Mouse (Mus musculus) CH12.LX (cell line): Measurements from ENCODE around the gene Ankrd35. TPM values are rescaled to one million over a fixed set of nuclear protein-coding genes. Genes with fewer than 3 reads are reported as not detected.
"Not testable (repeated sequence)": the region's sequence is repeated elsewhere in the genome, so short reads cannot be mapped to it uniquely, and the experiment has no call there.

ENCODE experiments used
- DNase-seq: peaks from one replicate; pipeline ENCODE4 v3.0.0-alpha.2; 2013; ENCODE audit errors: extremely low read depth
- H3K27ac ChIP-seq: 2 replicates; pipeline ENCODE4 v1.5.1; 2012; ENCODE audit warnings: low read depth, mild to moderate bottlenecking, control low read depth, moderate library complexity; ENCODE audit not compliant: insufficient read depth
- H3K27me3 ChIP-seq: replicated peaks from 2 replicates; pipeline ENCODE3; 2012; ENCODE audit warnings: inconsistent platforms
- H3K36me3 ChIP-seq, 2 experiments: replicated peaks in 1 of 2; 2 replicates each; pipeline versions ENCODE3 to v1.6.1; 2012; ENCODE audit warnings: inconsistent platforms in 1 of 2, low read length in 1 of 2, mild to moderate bottlenecking in 1 of 2, mixed read lengths in 1 of 2, moderate library complexity in 1 of 2; ENCODE audit not compliant: control insufficient read depth in 1 of 2, insufficient read depth in 1 of 2
- H3K4me1 ChIP-seq, 2 experiments: 2 replicates each; pipeline ENCODE4 v1.6.1; 2012; ENCODE audit warnings: inconsistent platforms in 1 of 2, moderate library complexity in 1 of 2; ENCODE audit not compliant: insufficient read depth in 2 of 2, control insufficient read depth in 1 of 2
- H3K4me2 ChIP-seq: 2 replicates; pipeline ENCODE4 v1.6.1; 2012; ENCODE audit warnings: low read depth, mild to moderate bottlenecking, control low read depth; ENCODE audit not compliant: poor library complexity, insufficient read depth, severe bottlenecking
- H3K4me3 ChIP-seq, 3 experiments: fragments of 150-350 bp in 1 of 3; sonication (generic) in 1 of 3; replicated peaks in 1 of 3; 2 replicates each; pipeline versions ENCODE3 to v1.5.1; 2011 to 2012; ENCODE audit warnings: low read depth in 2 of 3, low read length in 2 of 3, mild to moderate bottlenecking in 2 of 3, moderate library complexity in 2 of 3, control low read depth in 1 of 3, improper control_type of control experiment in 1 of 3, inconsistent platforms in 1 of 3, mixed read lengths in 1 of 3; ENCODE audit not compliant: poor library complexity in 1 of 3
- H3K79me2 ChIP-seq: replicated peaks from 2 replicates; pipeline ENCODE4 v1.6.1; 2012; ENCODE audit warnings: mild to moderate bottlenecking, moderate library complexity; ENCODE audit not compliant: control insufficient read depth, poor library complexity, insufficient read depth, severe bottlenecking; ENCODE audit errors: extremely low read depth
- H3K9ac ChIP-seq: 2 replicates; pipeline ENCODE4 v1.6.1; 2012; ENCODE audit warnings: low read depth, mild to moderate bottlenecking, control low read depth, moderate library complexity; ENCODE audit not compliant: insufficient read depth
- H3K9me3 ChIP-seq: replicated peaks from 2 replicates; pipeline ENCODE3; 2012; ENCODE audit warnings: low read length, inconsistent platforms, mixed read lengths
- CTCF ChIP-seq, 2 experiments: IDR thresholded peaks in 1 of 2; conservative IDR thresholded peaks in 1 of 2; 2 replicates each; pipeline ENCODE4 v1.5.1; 2011 to 2012; ENCODE audit warnings: low read depth in 2 of 2, low read length in 2 of 2, improper control_type of control experiment in 1 of 2, inconsistent platforms in 1 of 2, mild to moderate bottlenecking in 1 of 2, moderate library complexity in 1 of 2
- ELF1 ChIP-seq: IDR thresholded peaks from 2 replicates; pipeline ENCODE4 v1.6.1; 2014; ENCODE audit warnings: low read depth, mild to moderate bottlenecking, inconsistent platforms, low read length, improper control_type of control experiment
- MAFK ChIP-seq: IDR thresholded peaks from 2 replicates; pipeline ENCODE4 v1.6.1; 2011; ENCODE audit warnings: low read length, improper control_type of control experiment; ENCODE audit not compliant: insufficient replicate concordance
- MXI1 ChIP-seq: IDR thresholded peaks from 2 replicates; pipeline ENCODE4 v1.6.1; 2011; ENCODE audit warnings: mild to moderate bottlenecking, low read depth, low read length, improper control_type of control experiment
- MYC ChIP-seq: IDR thresholded peaks from 2 replicates; pipeline ENCODE4 v1.6.1; 2011; ENCODE audit warnings: low read depth, mild to moderate bottlenecking, improper control_type of control experiment, low read length
- NELFE ChIP-seq: IDR thresholded peaks from 2 replicates; pipeline ENCODE4 v1.6.1; 2011; ENCODE audit warnings: low read depth, low read length, improper control_type of control experiment
- NRF1 ChIP-seq: IDR thresholded peaks from 2 replicates; pipeline ENCODE4 v1.6.1; 2014; ENCODE audit warnings: low read depth, mild to moderate bottlenecking, inconsistent platforms, low read length, improper control_type of control experiment, moderate library complexity
- PAX5 ChIP-seq: IDR thresholded peaks from 2 replicates; pipeline ENCODE4 v1.6.1; 2012; ENCODE audit warnings: low read length, inconsistent platforms, mixed read lengths
- POLR2AphosphoS2 ChIP-seq: IDR thresholded peaks from 2 replicates; pipeline ENCODE4 v1.6.1; 2011; ENCODE audit warnings: low read depth, low read length, improper control_type of control experiment
- RAD21 ChIP-seq: IDR thresholded peaks from 2 replicates; pipeline ENCODE4 v1.6.1; 2011; ENCODE audit warnings: low read depth, mild to moderate bottlenecking, low read length, improper control_type of control experiment, moderate library complexity
- RCOR1 ChIP-seq: conservative IDR thresholded peaks from 2 replicates; pipeline ENCODE4 v1.6.1; 2012; ENCODE audit warnings: low read depth, mild to moderate bottlenecking, inconsistent platforms, low read length, improper control_type of control experiment
- SIN3A ChIP-seq: IDR thresholded peaks from 2 replicates; pipeline ENCODE4 v1.6.1; 2012; ENCODE audit warnings: low read length, improper control_type of control experiment, inconsistent platforms
- SMC3 ChIP-seq: IDR thresholded peaks from 2 replicates; pipeline ENCODE4 v1.6.1; 2011; ENCODE audit warnings: low read depth, low read length, improper control_type of control experiment
- TCF12 ChIP-seq: IDR thresholded peaks from 2 replicates; pipeline ENCODE4 v1.6.1; 2014; ENCODE audit warnings: low read depth, mild to moderate bottlenecking, inconsistent platforms, low read length, improper control_type of control experiment
- UBTF ChIP-seq: IDR thresholded peaks from 2 replicates; pipeline ENCODE4 v1.6.1; 2012; ENCODE audit warnings: low read depth, mild to moderate bottlenecking, inconsistent platforms, low read length, improper control_type of control experiment, moderate library complexity
- USF1 ChIP-seq: IDR thresholded peaks from 2 replicates; pipeline ENCODE4 v1.6.1; 2014; ENCODE audit warnings: low read depth, mild to moderate bottlenecking, inconsistent platforms, low read length, improper control_type of control experiment
- ZC3H11A ChIP-seq: IDR thresholded peaks from 2 replicates; pipeline ENCODE4 v1.6.1; 2012; ENCODE audit warnings: low read depth, mild to moderate bottlenecking, inconsistent platforms, low read length, improper control_type of control experiment
- ZKSCAN1 ChIP-seq: IDR thresholded peaks from 2 replicates; pipeline ENCODE4 v1.6.1; 2012; ENCODE audit warnings: low read depth, inconsistent platforms, low read length, improper control_type of control experiment, borderline replicate concordance
- ZMIZ1 ChIP-seq: IDR thresholded peaks from 2 replicates; pipeline ENCODE4 v1.6.1; 2012; ENCODE audit warnings: low read depth, mild to moderate bottlenecking, inconsistent platforms, low read length, improper control_type of control experiment
- ZNF384 ChIP-seq: IDR thresholded peaks from 2 replicates; pipeline ENCODE4 v1.6.1; 2012; ENCODE audit warnings: low read depth, low read length, improper control_type of control experiment, inconsistent platforms
- dilution Hi-C: fragments of 300-500 bp; cut with MboI; formaldehyde crosslinking; loops from 2 replicates; pipeline ENCODE4 v1.14.3; 2020; ENCODE audit warnings: low sequenced_read_pairs; ENCODE audit not compliant: extremely low pct_unique_long_range_greater_than_20kb, extremely low pct_ligation_motif_present
- in situ Hi-C: fragments of 300-500 bp; cut with MboI; formaldehyde crosslinking; loops from 3 replicates; pipeline ENCODE4 v1.14.3; 2019; ENCODE audit warnings: low sequenced_read_pairs, low pct_ligation_motif_present, low pct_unique_long_range_greater_than_20kb, mixed read lengths
- polyA plus RNA-seq: library from polyadenylated mRNA; unstranded; fragments of >175 nt; gene quantifications from 2 replicates; pipeline ENCODE4 v1.2.1, GENCODE M21; 2012; ENCODE audit warnings: low read depth; ENCODE audit not compliant: insufficient read length
- total RNA-seq, 2 experiments: library from RNA; depleted of rRNA; stranded (reverse); fragments of 300-350 nt in 1 of 2; fragments of >200 nt in 1 of 2; gene quantifications; 2 replicates each; pipeline ENCODE4 v1.2.3; 2012 to 2014

The Ankrd35 gene
- total and polyA plus RNA-seq, 3 experiments, result 0.78 to 11.2 (median 1.9) TPM

DNA sequence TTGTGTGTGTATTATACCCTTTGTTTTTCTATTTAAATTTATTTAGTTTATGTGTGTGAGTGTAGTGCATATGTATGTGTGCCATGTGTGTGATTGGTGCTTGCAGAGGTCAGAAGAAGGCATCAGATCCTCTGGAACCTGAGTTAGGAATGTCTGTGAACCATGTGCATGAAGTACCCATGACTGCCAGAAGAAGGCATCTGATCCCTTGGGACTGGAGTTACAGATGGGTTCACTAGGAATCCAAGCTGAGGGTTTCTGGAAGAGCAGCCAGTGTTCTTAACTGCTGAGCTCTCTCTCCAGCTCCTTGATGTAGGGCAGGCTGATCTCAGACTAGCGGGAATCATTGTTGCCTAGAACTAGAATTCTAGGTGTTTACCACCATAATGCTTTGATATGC, 68.1 kb downstream of the Ankrd35 start:
- Histone ChIP-seq H3K9me3 (no peaks in the 10 kb centered on the region), H3K4me2 (no peak overlapping the region), H3K36me3 (peaks cover 0 to 18% of the 10 kb centered on the region in 2 experiments), H3K4me3 (no peak overlapping the region), H3K27ac (no peak overlapping the region), H3K79me2 (peaks cover 13% of the 10 kb centered on the region; the same call in 1 of the 2 replicates), H3K4me1 (peaks cover 3 to 38% of the 10 kb centered on the region in 2 experiments; a peak in 3 of 4 replicates), H3K9ac (no peak overlapping the region), H3K27me3 (no peaks in the 10 kb centered on the region)
- no peak for DNase-seq
- dilution Hi-C loops (no loop called here), in situ Hi-C loops (no loop called here)
- TF ChIP-seq MAFK (no peak), CTCF (conservative IDR thresholded peaks at IDR 0.05 in 1 of 2, IDR thresholded peaks at IDR 0.05 in 1 of 2; ENCODE audit: low read depth in 2 of 2, low read length in 2 of 2) (no peak), NELFE (no peak), RCOR1 (no peak), ZKSCAN1 (no peak), UBTF (no peak), TCF12 (no peak), PAX5 (no peak), SIN3A (no peak), NRF1 (no peak), USF1 (no peak), ELF1 (no peak), ZMIZ1 (no peak), POLR2AphosphoS2 (no peak), ZNF384 (no peak), ZC3H11A (no peak), MXI1 (no peak)

DNA sequence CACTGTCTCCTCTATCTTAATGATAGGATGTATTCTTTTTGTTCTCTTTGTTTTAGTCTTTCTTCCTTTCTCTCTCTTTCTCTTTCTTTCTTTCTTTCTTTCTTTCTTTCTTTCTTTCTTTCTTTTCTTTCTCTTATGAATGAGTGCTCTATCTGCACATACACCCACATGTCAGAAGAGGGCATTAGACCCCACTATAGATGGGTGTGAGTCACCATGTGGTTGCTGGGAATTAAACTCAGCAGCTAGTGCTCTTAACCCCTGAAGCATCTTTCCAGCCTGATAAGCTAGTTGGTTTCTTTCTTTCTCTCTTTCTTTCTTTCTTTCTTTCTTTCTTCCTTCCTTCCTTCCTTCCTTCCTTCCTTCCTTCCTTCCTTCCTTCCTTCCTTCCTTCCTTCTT, 70.3 kb downstream of the Ankrd35 start:
- Histone ChIP-seq H3K4me1 (peaks cover 0 to 25% of the 10 kb centered on the region in 2 experiments; a peak in 2 of 4 replicates), H3K79me2 (peaks cover 15% of the 10 kb centered on the region; the same call in 1 of the 2 replicates), H3K36me3 (peaks cover 0 to 28% of the 10 kb centered on the region in 2 experiments)
- TF ChIP-seq CTCF (conservative IDR thresholded peaks at IDR 0.05 in 1 of 2, IDR thresholded peaks at IDR 0.05 in 1 of 2; ENCODE audit: low read depth in 2 of 2, low read length in 2 of 2) (peak in 1 of 2 experiments; percentile 46; a peak in 2 of 4 replicates), MYC (peak; percentile 77; the same call in 1 of the 2 replicates), SMC3 (0 out of 2 replicates have a peak, but pooled peaks have one; percentile 6), RAD21 (peak; percentile 28)
- H3K27ac ChIP-seq, dilution Hi-C loops, H3K4me2 ChIP-seq, in situ Hi-C loops, H3K27me3 ChIP-seq, H3K9ac ChIP-seq, DNase-seq, H3K9me3 ChIP-seq, H3K4me3 ChIP-seq: not testable (repeated sequence)

Other genes starting within 250 kb of the Ankrd35 start
- 0.13 TPM in 1 of 2 replicates, not detected in the other for gene BC107364, start 217.8 kb upstream of the Ankrd35 start, total RNA-seq (2012; rRNA removed)
- not detected in 2 replicates for gene BC107364, start 217.8 kb upstream of the Ankrd35 start, total RNA-seq (2014; rRNA removed)
- not detected in 2 replicates for gene BC107364, start 217.8 kb upstream of the Ankrd35 start, polyA plus RNA-seq
- gene Hfe2, start 145.0 kb upstream of the Ankrd35 start, total RNA-seq (2012; rRNA removed), result not detected in 2 replicates
- not detected in 2 replicates for gene Hfe2, start 145.0 kb upstream of the Ankrd35 start, total RNA-seq (2014; rRNA removed)
- not detected in 2 replicates for gene Hfe2, start 145.0 kb upstream of the Ankrd35 start, polyA plus RNA-seq
- 52.5 and 76.7 TPM in 2 replicates for gene Txnip, start 112.2 kb upstream of the Ankrd35 start, total RNA-seq (2012; rRNA removed)
- gene Txnip, start 112.2 kb upstream of the Ankrd35 start, total RNA-seq (2014; rRNA removed), result 184 and 220 TPM in 2 replicates
- gene Txnip, start 112.2 kb upstream of the Ankrd35 start, polyA plus RNA-seq, result 39.2 and 41.8 TPM in 2 replicates
- gene Gm16253, start 93.1 kb upstream of the Ankrd35 start, total RNA-seq (2012; rRNA removed), result 0.38 and 0.72 TPM in 2 replicates
- not detected in 2 replicates for gene Gm16253, start 93.1 kb upstream of the Ankrd35 start, total RNA-seq (2014; rRNA removed)
- 0.46 TPM in 1 of 2 replicates, not detected in the other for gene Gm16253, start 93.1 kb upstream of the Ankrd35 start, polyA plus RNA-seq
- gene Polr3gl, start 76.0 kb upstream of the Ankrd35 start, total RNA-seq (2012; rRNA removed), result 10.4 and 13.7 TPM in 2 replicates
- gene Polr3gl, start 76.0 kb upstream of the Ankrd35 start, total RNA-seq (2014; rRNA removed), result 15.7 and 16.6 TPM in 2 replicates
- 18.8 and 28.4 TPM in 2 replicates for gene Polr3gl, start 76.0 kb upstream of the Ankrd35 start, polyA plus RNA-seq
- gene Ankrd34a, start 73.5 kb upstream of the Ankrd35 start, total RNA-seq (2012; rRNA removed), result 0.04 TPM in 2 replicates
- gene Ankrd34a, start 73.5 kb upstream of the Ankrd35 start, total RNA-seq (2014; rRNA removed), result not detected in 2 replicates
- 0.11 TPM in 1 of 2 replicates, not detected in the other for gene Ankrd34a, start 73.5 kb upstream of the Ankrd35 start, polyA plus RNA-seq
- gene Lix1l, start 69.0 kb upstream of the Ankrd35 start, total RNA-seq (2012; rRNA removed), result 2.9 and 4.5 TPM in 2 replicates
- 3.7 and 4.6 TPM in 2 replicates for gene Lix1l, start 69.0 kb upstream of the Ankrd35 start, total RNA-seq (2014; rRNA removed)
- 4.0 and 4.7 TPM in 2 replicates for gene Lix1l, start 69.0 kb upstream of the Ankrd35 start, polyA plus RNA-seq
- gene Rbm8a, start 40.2 kb upstream of the Ankrd35 start, total RNA-seq (2012; rRNA removed), result 80.3 and 114 TPM in 2 replicates
- 50.2 and 59.7 TPM in 2 replicates for gene Rbm8a, start 40.2 kb upstream of the Ankrd35 start, total RNA-seq (2014; rRNA removed)
- 187 and 377 TPM in 2 replicates for gene Rbm8a, start 40.2 kb upstream of the Ankrd35 start, polyA plus RNA-seq
- gene Pex11b, start 34.8 kb upstream of the Ankrd35 start, total RNA-seq (2012; rRNA removed), result 23.4 and 23.9 TPM in 2 replicates
- gene Pex11b, start 34.8 kb upstream of the Ankrd35 start, total RNA-seq (2014; rRNA removed), result 26.3 and 33.1 TPM in 2 replicates
- 23.2 and 27.9 TPM in 2 replicates for gene Pex11b, start 34.8 kb upstream of the Ankrd35 start, polyA plus RNA-seq
- 0.08 and 0.13 TPM in 2 replicates for gene Gm42957, start 34.7 kb upstream of the Ankrd35 start, total RNA-seq (2012; rRNA removed)
- not detected in 2 replicates for gene Gm42957, start 34.7 kb upstream of the Ankrd35 start, total RNA-seq (2014; rRNA removed)
- 0.11 TPM in 1 of 2 replicates, not detected in the other for gene Gm42957, start 34.7 kb upstream of the Ankrd35 start, polyA plus RNA-seq
- gene Itga10, start 24.5 kb upstream of the Ankrd35 start, total RNA-seq (2012; rRNA removed), result 0.80 and 1.2 TPM in 2 replicates
- gene Itga10, start 24.5 kb upstream of the Ankrd35 start, total RNA-seq (2014; rRNA removed), result 0.36 and 0.46 TPM in 2 replicates
- 1.0 and 1.2 TPM in 2 replicates for gene Itga10, start 24.5 kb upstream of the Ankrd35 start, polyA plus RNA-seq
- gene Pias3, start 26.3 kb downstream of the Ankrd35 start, total RNA-seq (2012; rRNA removed), result 10.2 and 13.1 TPM in 2 replicates
- gene Pias3, start 26.3 kb downstream of the Ankrd35 start, total RNA-seq (2014; rRNA removed), result 5.9 and 6.3 TPM in 2 replicates
- gene Pias3, start 26.3 kb downstream of the Ankrd35 start, polyA plus RNA-seq, result 20.2 and 21.4 TPM in 2 replicates
- gene Nudt17, start 38.4 kb downstream of the Ankrd35 start, total RNA-seq (2012; rRNA removed), result 0.84 and 1.0 TPM in 2 replicates
- gene Nudt17, start 38.4 kb downstream of the Ankrd35 start, total RNA-seq (2014; rRNA removed), result 0.21 and 0.39 TPM in 2 replicates
- gene Nudt17, start 38.4 kb downstream of the Ankrd35 start, polyA plus RNA-seq, result 1.1 and 1.9 TPM in 2 replicates
- gene Polr3c, start 57.5 kb downstream of the Ankrd35 start, total RNA-seq (2012; rRNA removed), result 31.6 and 34.5 TPM in 2 replicates
- gene Polr3c, start 57.5 kb downstream of the Ankrd35 start, total RNA-seq (2014; rRNA removed), result 14.6 and 18.1 TPM in 2 replicates
- 78.3 and 79.5 TPM in 2 replicates for gene Polr3c, start 57.5 kb downstream of the Ankrd35 start, polyA plus RNA-seq
- 25.8 and 28.5 TPM in 2 replicates for gene Rnf115, start 57.5 kb downstream of the Ankrd35 start, total RNA-seq (2012; rRNA removed)
- 79.3 and 83.5 TPM in 2 replicates for gene Rnf115, start 57.5 kb downstream of the Ankrd35 start, total RNA-seq (2014; rRNA removed)
- gene Rnf115, start 57.5 kb downstream of the Ankrd35 start, polyA plus RNA-seq, result 61.1 and 64.7 TPM in 2 replicates
- 0.13 TPM in 2 replicates for gene Pdzk1, start 159.2 kb downstream of the Ankrd35 start, total RNA-seq (2012; rRNA removed)
- not detected in 2 replicates for gene Pdzk1, start 159.2 kb downstream of the Ankrd35 start, total RNA-seq (2014; rRNA removed)
- gene Pdzk1, start 159.2 kb downstream of the Ankrd35 start, polyA plus RNA-seq, result 0.11 TPM in 1 of 2 replicates, not detected in the other
- gene Cd160, start 159.2 kb downstream of the Ankrd35 start, total RNA-seq (2012; rRNA removed), result not detected in 2 replicates
- gene Cd160, start 159.2 kb downstream of the Ankrd35 start, total RNA-seq (2014; rRNA removed), result not detected in 2 replicates
- 0.15 TPM in 1 of 2 replicates, not detected in the other for gene Cd160, start 159.2 kb downstream of the Ankrd35 start, polyA plus RNA-seq
- not detected in 2 replicates for gene Gja5, start 234.6 kb downstream of the Ankrd35 start, total RNA-seq (2012; rRNA removed)
- gene Gja5, start 234.6 kb downstream of the Ankrd35 start, total RNA-seq (2014; rRNA removed), result not detected in 2 replicates
- not detected in 2 replicates for gene Gja5, start 234.6 kb downstream of the Ankrd35 start, polyA plus RNA-seq
- 27.9 and 28.9 TPM in 2 replicates for gene Gpr89, start 235.2 kb downstream of the Ankrd35 start, total RNA-seq (2012; rRNA removed)
- gene Gpr89, start 235.2 kb downstream of the Ankrd35 start, total RNA-seq (2014; rRNA removed), result 30.8 and 32.8 TPM in 2 replicates
- 31.3 and 31.9 TPM in 2 replicates for gene Gpr89, start 235.2 kb downstream of the Ankrd35 start, polyA plus RNA-seq